Mouse (Mus musculus): ENCODE data around the gene Ccp110. TPM values are rescaled to one million over a fixed set of nuclear protein-coding genes. Genes with fewer than 3 reads are reported as not detected.

The Ccp110 gene
- 44.2 and 45.9 TPM in 2 replicates for polyA plus RNA-seq (2016; fragmentation: Nextera tagmentation; extraction: Ambion mirVana)

- H3K9me3 ChIP-seq: no peaks in the 10 kb centered on the region
- H3K4me1 ChIP-seq: peaks cover 16% of the 10 kb centered on the region
- peak within 1 kb of the TSS; percentile 92 for H3K4me3 ChIP-seq
- peak; percentile 94 for DNase-seq (ENCODE audit: extremely low spot score, low spot score)
- WGBS: 1% methylated on average over 48 of the region's 48 CpGs
- H3K36me3 ChIP-seq (replicated peaks): peaks cover 28% of the 10 kb centered on the region
- H3K27ac ChIP-seq: peak within 1 kb of the TSS; percentile 88
- H3K27me3 ChIP-seq (ENCODE audit: poor library complexity, severe bottlenecking): no peaks in the 10 kb centered on the region
Observed at GRCm38 (mm10) chr7:118712228-118713173, at the start of gene Ccp110. Gene Ccp110 (plus strand): TSS chr7:118712552.

- Histone ChIP-seq H3K36me3 (replicated peaks) (no peaks in the 10 kb centered on the region), H3K27me3 (ENCODE audit: poor library complexity, severe bottlenecking) (no peaks in the 10 kb centered on the region), H3K9me3 (peaks cover 9% of the 10 kb centered on the region; the same call in 1 of the 2 replicates), H3K4me1 (no peaks in the 10 kb centered on the region), H3K4me3 (no peak overlapping the region), H3K27ac (no peak overlapping the region)
- WGBS: 97% methylated on average over 2 of the region's 2 CpGs
- no peak for DNase-seq (ENCODE audit: extremely low spot score, low spot score)
Observed at GRCm38 (mm10) chr7:118667773-118668172, 44.6 kb upstream of the Ccp110 start.

GRCm38 (mm10) chr7:118670142-118670541 is 42.2 kb upstream of the Ccp110 start:
- DNase-seq (ENCODE audit: extremely low spot score, low spot score): no peak
- H3K27me3 ChIP-seq (ENCODE audit: poor library complexity, severe bottlenecking): no peaks in the 10 kb centered on the region
- 79% methylated on average over 4 of the region's 4 CpGs for WGBS

GRCm38 (mm10) chr7:118676826-118677225 is 35.5 kb upstream of the Ccp110 start:
- DNase-seq (ENCODE audit: extremely low spot score, low spot score): no peak
- no peak overlapping the region for H3K27ac ChIP-seq
- 88% methylated on average over 4 of the region's 4 CpGs for WGBS
- H3K36me3 ChIP-seq (replicated peaks): no peaks in the 10 kb centered on the region
- no peak overlapping the region for H3K4me3 ChIP-seq
- H3K27me3 ChIP-seq (ENCODE audit: poor library complexity, severe bottlenecking): no peaks in the 10 kb centered on the region
- no peaks in the 10 kb centered on the region for H3K9me3 ChIP-seq
- H3K4me1 ChIP-seq: no peaks in the 10 kb centered on the region

More at GRCm38 (mm10) chr7:118670142-118670541, 42.2 kb upstream of the Ccp110 start:
- H3K9me3 ChIP-seq: no peaks in the 10 kb centered on the region
- H3K4me1 ChIP-seq: no peaks in the 10 kb centered on the region
- no peak overlapping the region for H3K27ac ChIP-seq
- H3K4me3 ChIP-seq: no peak overlapping the region
- no peaks in the 10 kb centered on the region for H3K36me3 ChIP-seq (replicated peaks)

GRCm38 (mm10) chr7:118688199-118688598 is 24.2 kb upstream of the Ccp110 start:
- Histone ChIP-seq H3K27me3 (ENCODE audit: poor library complexity, severe bottlenecking) (no peaks in the 10 kb centered on the region), H3K4me3 (no peak overlapping the region), H3K4me1 (0 out of 2 replicates have a peak, but pooled peaks cover 5% of the 10 kb centered on the region), H3K36me3 (replicated peaks) (peaks cover 61% of the 10 kb centered on the region), H3K9me3 (no peaks in the 10 kb centered on the region), H3K27ac (no peak overlapping the region)
- 30% methylated on average over 5 of the region's 5 CpGs for WGBS
- peak; percentile 82 for DNase-seq (ENCODE audit: extremely low spot score, low spot score)

- 92% methylated on average over 7 of the region's 7 CpGs for WGBS
- no peaks in the 10 kb centered on the region for H3K9me3 ChIP-seq
- DNase-seq (ENCODE audit: extremely low spot score, low spot score): no peak
- H3K36me3 ChIP-seq (replicated peaks): peaks cover 70% of the 10 kb centered on the region
- no peaks in the 10 kb centered on the region for H3K27me3 ChIP-seq (ENCODE audit: poor library complexity, severe bottlenecking)
- no peak overlapping the region for H3K27ac ChIP-seq
- H3K4me3 ChIP-seq: no peak overlapping the region
- H3K4me1 ChIP-seq: 0 out of 2 replicates have a peak, but pooled peaks cover 5% of the 10 kb centered on the region
Observed at GRCm38 (mm10) chr7:118689088-118689487, 23.3 kb upstream of the Ccp110 start.

- Histone ChIP-seq H3K9me3 (no peaks in the 10 kb centered on the region), H3K4me3 (no peak overlapping the region), H3K27me3 (ENCODE audit: poor library complexity, severe bottlenecking) (no peaks in the 10 kb centered on the region), H3K4me1 (no peaks in the 10 kb centered on the region), H3K27ac (no peak overlapping the region), H3K36me3 (replicated peaks) (peaks cover 92% of the 10 kb centered on the region)
- 90% methylated on average over 2 of the region's 2 CpGs for WGBS
- DNase-seq (ENCODE audit: extremely low spot score, low spot score): no peak
Observed at GRCm38 (mm10) chr7:118691287-118691686, 21.1 kb upstream of the Ccp110 start.

- Histone ChIP-seq H3K27ac (no peak overlapping the region), H3K4me3 (no peak overlapping the region), H3K9me3 (no peaks in the 10 kb centered on the region), H3K27me3 (ENCODE audit: poor library complexity, severe bottlenecking) (no peaks in the 10 kb centered on the region), H3K4me1 (no peaks in the 10 kb centered on the region), H3K36me3 (replicated peaks) (peaks cover 86% of the 10 kb centered on the region)
- DNase-seq (ENCODE audit: extremely low spot score, low spot score): no peak
- WGBS: 95% methylated on average over 6 of the region's 6 CpGs
Observed at GRCm38 (mm10) chr7:118696146-118696545, 16.2 kb upstream of the Ccp110 start.

- WGBS: 86% methylated on average over 4 of the region's 4 CpGs
- no peaks in the 10 kb centered on the region for H3K9me3 ChIP-seq
- H3K4me3 ChIP-seq: no peak overlapping the region
- no peaks in the 10 kb centered on the region for H3K4me1 ChIP-seq
- H3K36me3 ChIP-seq (replicated peaks): peaks cover 84% of the 10 kb centered on the region
- DNase-seq (ENCODE audit: extremely low spot score, low spot score): no peak
- H3K27ac ChIP-seq: no peak overlapping the region
- H3K27me3 ChIP-seq (ENCODE audit: poor library complexity, severe bottlenecking): no peaks in the 10 kb centered on the region
Observed at GRCm38 (mm10) chr7:118697168-118697567, 15.2 kb upstream of the Ccp110 start.

GRCm38 (mm10) chr7:118698882-118699281 is 13.5 kb upstream of the Ccp110 start:
- Histone ChIP-seq H3K36me3 (replicated peaks) (peaks cover 82% of the 10 kb centered on the region), H3K27ac (no peak overlapping the region), H3K4me1 (peaks cover 7% of the 10 kb centered on the region), H3K9me3 (no peaks in the 10 kb centered on the region), H3K27me3 (ENCODE audit: poor library complexity, severe bottlenecking) (no peaks in the 10 kb centered on the region), H3K4me3 (no peak overlapping the region)
- DNase-seq (ENCODE audit: extremely low spot score, low spot score): no peak
- WGBS: 95% methylated on average over 9 of the region's 9 CpGs

GRCm38 (mm10) chr7:118703144-118703561 is 9.2 kb upstream of the Ccp110 start:
- no peak overlapping the region for H3K4me3 ChIP-seq
- H3K36me3 ChIP-seq (replicated peaks): peaks cover 40% of the 10 kb centered on the region
- H3K27me3 ChIP-seq (ENCODE audit: poor library complexity, severe bottlenecking): no peaks in the 10 kb centered on the region
- peaks cover 34% of the 10 kb centered on the region for H3K4me1 ChIP-seq
- DNase-seq (ENCODE audit: extremely low spot score, low spot score): no peak
- H3K9me3 ChIP-seq: no peaks in the 10 kb centered on the region
- WGBS: 94% methylated on average over 15 of the region's 15 CpGs
- no peak overlapping the region for H3K27ac ChIP-seq

GRCm38 (mm10) chr7:118704001-118704850 is 8.1 kb upstream of the Ccp110 start:
- peaks cover 33% of the 10 kb centered on the region for H3K36me3 ChIP-seq (replicated peaks)
- no peaks in the 10 kb centered on the region for H3K9me3 ChIP-seq
- no peaks in the 10 kb centered on the region for H3K27me3 ChIP-seq (ENCODE audit: poor library complexity, severe bottlenecking)
- 0 out of 2 replicates have a peak overlapping the region, but pooled peaks have one; percentile 95 for H3K27ac ChIP-seq
- H3K4me1 ChIP-seq: peaks cover 34% of the 10 kb centered on the region
- DNase-seq (ENCODE audit: extremely low spot score, low spot score): no peak
- H3K4me3 ChIP-seq: peak overlapping the region; percentile 85
- 89% methylated on average over 9 of the region's 9 CpGs for WGBS
